Mouse (Mus musculus): Measurements from ENCODE around the gene Lypd6. TPM values are rescaled to one million over a fixed set of nuclear protein-coding genes. Genes with fewer than 3 reads are reported as not detected.

The Lypd6 gene
- polyA plus RNA-seq (2014; fragmentation: Nextera tagmentation; extraction: Ambion mirVana): 8.8 and 11.9 TPM in 2 replicates

DNA sequence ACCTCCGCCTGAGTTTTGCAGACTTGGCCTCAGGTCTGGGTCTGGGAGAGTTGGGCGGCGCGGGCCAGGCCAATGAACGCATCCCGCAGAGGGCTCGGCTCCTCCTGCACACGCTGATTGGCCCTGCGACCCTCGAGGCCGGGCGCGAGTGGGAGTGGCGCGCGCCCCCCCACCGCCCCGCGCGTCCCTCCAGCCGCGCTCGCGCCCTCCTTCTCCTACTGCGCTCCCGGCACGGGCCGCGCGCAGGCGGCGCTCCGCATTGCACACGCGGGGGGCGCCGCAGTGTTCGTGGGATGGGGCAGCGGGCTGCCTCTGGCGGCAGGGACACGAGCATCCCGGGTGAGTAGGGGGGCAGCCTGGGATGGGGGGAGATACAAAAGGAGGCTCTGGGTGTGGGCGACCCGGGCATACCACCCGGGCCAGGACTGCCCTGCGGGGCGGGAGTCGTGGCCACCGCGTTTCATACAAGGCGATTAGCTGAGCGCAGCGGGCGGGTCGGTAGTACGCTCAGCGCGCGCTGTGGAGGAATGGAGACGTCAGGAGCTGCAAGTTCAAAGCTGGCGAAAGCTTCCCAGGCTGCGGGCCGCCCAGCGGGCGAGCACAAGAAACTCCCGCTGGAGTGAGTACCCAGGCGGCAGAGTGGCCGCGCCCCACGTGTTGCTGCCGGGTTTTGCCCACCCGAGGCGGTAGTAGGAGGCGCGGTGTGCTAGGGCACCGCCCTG, at the start of gene Lypd6:
Lypd6 (plus strand) TSS at position 184 of the 722 bp plus-strand sequence.
- Histone ChIP-seq H3K27me3 (replicated peaks; ENCODE audit: control insufficient read depth, insufficient read depth, low read length) (no peaks in the 10 kb centered on the region; the same call in 1 of the 2 replicates), H3K4me3 (ENCODE audit: low read depth, low read length) (peak within 1 kb of the TSS; percentile 64), H3K4me2 (ENCODE audit: low read depth, low read length) (peak within 1 kb of the TSS; percentile 91), H3K9ac (ENCODE audit: low read depth, low read length) (peak within 1 kb of the TSS; percentile 61), H3K4me1 (ENCODE audit: control insufficient read depth, insufficient read depth, low read length) (no peaks in the 10 kb centered on the region), H3K9me3 (ENCODE audit: control insufficient read depth, low read length) (no peaks in the 10 kb centered on the region), H3K36me3 (ENCODE audit: control insufficient read depth, insufficient read depth, low read length) (no peaks in the 10 kb centered on the region), H3K27ac (replicated peaks; ENCODE audit: low read depth, low read length) (0 out of 2 replicates have a peak within 1 kb of the TSS, but pooled peaks have one; percentile 8)
- peak; percentile 99 for ATAC-seq (ENCODE audit: low read depth)
- DNase-seq (ENCODE audit: low spot score): peak; percentile 93
- WGBS: 0% methylated on average over 28 of the region's 76 CpGs

DNA sequence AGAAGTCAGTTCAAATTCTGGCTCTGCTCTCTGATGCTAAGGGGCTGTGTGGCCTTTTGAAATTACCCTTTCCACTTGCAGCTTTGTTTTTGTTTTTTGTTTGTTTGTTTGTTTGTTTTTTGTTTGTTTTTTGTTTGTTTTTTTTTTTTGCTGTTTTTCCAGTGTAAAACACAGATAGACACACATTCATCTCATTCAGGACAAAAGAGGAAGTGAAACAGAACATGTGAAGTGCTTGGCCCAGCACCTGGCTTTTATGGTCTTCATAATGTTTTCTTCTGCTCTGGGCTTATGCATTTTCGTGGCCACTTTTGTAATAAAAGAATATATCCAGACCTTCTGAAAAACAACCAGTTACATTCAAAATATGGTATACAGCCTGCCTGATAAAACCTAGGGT, 46.8 kb upstream of the Lypd6 start:
- Histone ChIP-seq H3K9me3 (ENCODE audit: control insufficient read depth, low read length) (no peaks in the 10 kb centered on the region), H3K9ac (ENCODE audit: low read depth, low read length) (no peak overlapping the region), H3K4me2 (ENCODE audit: low read depth, low read length) (no peak overlapping the region), H3K27me3 (replicated peaks; ENCODE audit: control insufficient read depth, insufficient read depth, low read length) (no peaks in the 10 kb centered on the region), H3K36me3 (ENCODE audit: control insufficient read depth, insufficient read depth, low read length) (no peaks in the 10 kb centered on the region), H3K4me3 (ENCODE audit: low read depth, low read length) (no peak overlapping the region), H3K4me1 (ENCODE audit: control insufficient read depth, insufficient read depth, low read length) (no peaks in the 10 kb centered on the region; the same call in 1 of the 2 replicates), H3K27ac (replicated peaks; ENCODE audit: low read depth, low read length) (no peak overlapping the region)
- WGBS: 82% methylated on average over 1 of the region's 1 CpGs
- ATAC-seq (ENCODE audit: low read depth) (no peak), DNase-seq (ENCODE audit: low spot score) (no peak)

DNA sequence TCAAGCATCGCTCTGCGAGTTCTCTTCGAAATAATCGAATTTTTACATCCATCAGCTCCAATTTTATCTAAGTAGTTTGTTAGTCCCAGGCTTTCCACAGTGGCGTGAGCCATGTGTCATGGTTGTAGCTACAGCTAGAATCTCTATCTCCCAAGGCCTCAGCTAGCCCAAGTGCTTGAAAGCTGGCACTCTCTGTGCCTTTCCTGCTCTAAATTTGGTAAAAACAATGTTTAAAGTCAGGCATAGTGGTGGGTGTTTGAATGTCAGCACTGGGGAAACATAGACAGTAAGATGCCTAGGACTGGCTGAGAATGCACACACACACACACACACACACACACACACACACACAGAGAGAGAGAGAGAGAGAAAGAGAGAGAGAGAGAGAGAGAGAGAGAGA, 40.7 kb upstream of the Lypd6 start:
- Histone ChIP-seq H3K36me3 (ENCODE audit: control insufficient read depth, insufficient read depth, low read length) (no peaks in the 10 kb centered on the region), H3K9me3 (ENCODE audit: control insufficient read depth, low read length) (no peaks in the 10 kb centered on the region), H3K4me1 (ENCODE audit: control insufficient read depth, insufficient read depth, low read length) (no peaks in the 10 kb centered on the region), H3K4me3 (ENCODE audit: low read depth, low read length) (no peak overlapping the region), H3K27ac (replicated peaks; ENCODE audit: low read depth, low read length) (no peak overlapping the region), H3K27me3 (replicated peaks; ENCODE audit: control insufficient read depth, insufficient read depth, low read length) (no peaks in the 10 kb centered on the region), H3K4me2 (ENCODE audit: low read depth, low read length) (no peak overlapping the region), H3K9ac (ENCODE audit: low read depth, low read length) (no peak overlapping the region)
- DNase-seq (ENCODE audit: low spot score) (no peak), ATAC-seq (ENCODE audit: low read depth) (no peak)
- 87% methylated on average over 5 of the region's 5 CpGs for WGBS

DNA sequence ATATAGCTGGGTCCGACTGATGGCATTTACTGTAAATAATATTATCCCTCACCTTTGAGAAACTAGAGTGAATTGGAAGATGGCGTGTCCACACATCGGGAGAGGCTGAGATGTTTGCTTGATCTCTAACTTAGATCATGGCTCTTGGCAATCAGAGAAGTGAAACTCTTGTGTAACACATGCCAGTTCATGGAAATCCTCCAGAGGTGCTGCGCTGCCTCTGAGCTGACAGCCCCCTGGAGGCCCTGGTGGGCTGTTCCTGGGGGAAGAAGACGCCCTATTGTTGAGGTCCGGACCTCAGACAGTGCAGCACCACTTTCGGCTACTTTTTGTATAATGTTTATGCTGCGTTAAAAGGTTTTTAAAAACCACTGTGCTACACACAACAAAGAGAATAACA, 37.3 kb upstream of the Lypd6 start:
- WGBS: 75% methylated on average over 8 of the region's 8 CpGs

DNA sequence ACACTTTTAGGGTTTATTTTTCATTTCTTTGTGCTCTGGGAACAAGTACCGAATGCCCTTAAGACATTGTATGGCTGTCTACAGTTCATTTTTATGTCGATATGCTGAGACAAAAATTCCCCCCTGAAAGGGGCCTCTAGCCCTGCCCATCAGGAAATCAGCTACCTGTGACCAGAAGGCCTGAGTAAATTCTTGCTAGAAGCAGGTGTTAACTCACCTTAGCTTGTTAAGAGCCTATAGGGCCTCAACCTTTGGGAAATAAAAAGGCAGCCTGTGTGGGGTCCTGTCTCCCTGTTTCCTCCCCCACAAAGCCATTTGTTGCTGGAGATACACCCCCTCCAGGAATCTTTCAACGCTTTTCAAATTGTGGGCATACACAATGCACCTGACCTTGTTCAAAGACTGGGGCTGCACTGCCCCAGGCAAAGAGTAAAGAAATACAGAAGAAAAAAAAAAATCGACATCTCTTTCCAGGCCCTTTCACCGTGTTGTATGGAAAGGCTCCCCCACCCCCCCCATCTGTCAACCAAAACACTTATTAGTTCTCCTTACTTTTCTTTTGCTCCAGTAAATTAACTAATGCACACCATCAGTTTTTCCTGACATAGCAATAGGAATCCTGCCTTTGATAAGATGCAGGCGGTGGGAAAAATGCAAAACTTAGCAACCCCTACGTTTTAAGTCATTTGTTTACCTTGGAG, 21.9 kb upstream of the Lypd6 start:
- Histone ChIP-seq H3K4me3 (ENCODE audit: low read depth, low read length) (no peak overlapping the region), H3K4me2 (ENCODE audit: low read depth, low read length) (no peak overlapping the region), H3K4me1 (ENCODE audit: control insufficient read depth, insufficient read depth, low read length) (no peaks in the 10 kb centered on the region), H3K9ac (ENCODE audit: low read depth, low read length) (no peak overlapping the region), H3K9me3 (ENCODE audit: control insufficient read depth, low read length) (no peaks in the 10 kb centered on the region), H3K27me3 (replicated peaks; ENCODE audit: control insufficient read depth, insufficient read depth, low read length) (no peaks in the 10 kb centered on the region), H3K36me3 (ENCODE audit: control insufficient read depth, insufficient read depth, low read length) (no peaks in the 10 kb centered on the region), H3K27ac (replicated peaks; ENCODE audit: low read depth, low read length) (no peak overlapping the region)
- DNase-seq (ENCODE audit: low spot score): no peak
- 37% methylated on average over 7 of the region's 7 CpGs for WGBS
- no peak for ATAC-seq (ENCODE audit: low read depth)

More for the DNA sequence above, 37.3 kb upstream of the Lypd6 start:
- no peaks in the 10 kb centered on the region for H3K9me3 ChIP-seq (ENCODE audit: control insufficient read depth, low read length)
- DNase-seq (ENCODE audit: low spot score) (no peak), ATAC-seq (ENCODE audit: low read depth) (no peak)
- no peaks in the 10 kb centered on the region for H3K36me3 ChIP-seq (ENCODE audit: control insufficient read depth, insufficient read depth, low read length)
- no peak overlapping the region for H3K27ac ChIP-seq (replicated peaks; ENCODE audit: low read depth, low read length)
- H3K4me2 ChIP-seq (ENCODE audit: low read depth, low read length): no peak overlapping the region
- no peak overlapping the region for H3K9ac ChIP-seq (ENCODE audit: low read depth, low read length)
- no peak overlapping the region for H3K4me3 ChIP-seq (ENCODE audit: low read depth, low read length)
- H3K27me3 ChIP-seq (replicated peaks; ENCODE audit: control insufficient read depth, insufficient read depth, low read length): no peaks in the 10 kb centered on the region
- H3K4me1 ChIP-seq (ENCODE audit: control insufficient read depth, insufficient read depth, low read length): no peaks in the 10 kb centered on the region

DNA sequence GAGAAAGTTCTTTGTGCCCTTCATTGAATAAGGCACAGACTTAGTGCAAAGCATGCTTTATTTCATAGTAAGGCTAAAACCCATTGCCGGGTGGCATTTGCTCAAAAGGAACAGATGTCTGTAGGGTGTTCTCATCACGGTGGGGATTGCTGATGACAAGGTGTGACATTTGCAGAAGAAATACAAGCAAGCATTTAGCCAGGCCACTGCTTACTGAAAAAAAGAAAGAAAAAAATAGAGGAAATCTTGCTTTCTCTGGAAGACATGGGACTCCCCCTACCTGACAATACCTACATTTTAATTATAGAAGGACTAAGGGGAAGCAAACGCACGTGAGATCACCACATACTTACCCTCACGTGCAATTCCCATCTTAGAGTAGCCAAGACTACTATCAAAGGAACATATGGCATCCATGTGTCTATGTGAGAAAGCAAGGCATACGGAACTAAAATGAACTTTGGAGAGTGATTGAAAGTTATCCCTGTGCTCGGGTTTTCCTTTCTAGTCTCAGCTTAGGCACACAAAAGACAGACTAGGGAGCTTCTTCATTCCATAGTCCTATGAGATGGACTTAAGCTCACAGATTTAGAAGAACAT, 21.3 kb upstream of the Lypd6 start:
- no peaks in the 10 kb centered on the region for H3K27me3 ChIP-seq (replicated peaks; ENCODE audit: control insufficient read depth, insufficient read depth, low read length)
- H3K27ac ChIP-seq (replicated peaks; ENCODE audit: low read depth, low read length): no peak overlapping the region
- H3K4me2 ChIP-seq (ENCODE audit: low read depth, low read length): no peak overlapping the region
- no peaks in the 10 kb centered on the region for H3K9me3 ChIP-seq (ENCODE audit: control insufficient read depth, low read length)
- no peaks in the 10 kb centered on the region for H3K4me1 ChIP-seq (ENCODE audit: control insufficient read depth, insufficient read depth, low read length)
- WGBS: 31% methylated on average over 7 of the region's 7 CpGs
- no peak overlapping the region for H3K9ac ChIP-seq (ENCODE audit: low read depth, low read length)
- ATAC-seq (ENCODE audit: low read depth) (no peak), DNase-seq (ENCODE audit: low spot score) (no peak)
- no peaks in the 10 kb centered on the region for H3K36me3 ChIP-seq (ENCODE audit: control insufficient read depth, insufficient read depth, low read length)
- H3K4me3 ChIP-seq (ENCODE audit: low read depth, low read length): no peak overlapping the region

DNA sequence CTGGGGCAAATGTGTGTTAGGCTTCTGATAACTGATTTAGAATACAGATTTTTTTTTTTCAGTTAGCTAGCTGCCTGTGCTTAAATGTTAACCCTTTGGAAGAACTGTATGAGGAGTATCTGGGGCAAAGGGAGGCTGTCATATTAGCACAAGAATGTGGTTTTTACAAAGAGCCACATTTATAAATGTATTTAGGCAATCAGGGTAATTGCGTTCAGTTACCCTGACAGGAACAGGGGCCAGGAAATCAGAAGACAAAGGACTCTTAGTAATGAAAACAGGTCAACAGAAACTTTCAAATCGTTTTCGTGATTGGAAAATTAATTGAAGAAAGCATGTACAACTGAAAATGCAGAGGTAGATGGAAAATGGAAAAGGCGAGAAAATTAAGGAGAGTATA, 20.4 kb upstream of the Lypd6 start:
- Histone ChIP-seq H3K4me1 (ENCODE audit: control insufficient read depth, insufficient read depth, low read length) (no peaks in the 10 kb centered on the region), H3K36me3 (ENCODE audit: control insufficient read depth, insufficient read depth, low read length) (no peaks in the 10 kb centered on the region), H3K4me3 (ENCODE audit: low read depth, low read length) (no peak overlapping the region), H3K9me3 (ENCODE audit: control insufficient read depth, low read length) (no peaks in the 10 kb centered on the region), H3K4me2 (ENCODE audit: low read depth, low read length) (no peak overlapping the region), H3K27me3 (replicated peaks; ENCODE audit: control insufficient read depth, insufficient read depth, low read length) (no peaks in the 10 kb centered on the region), H3K27ac (replicated peaks; ENCODE audit: low read depth, low read length) (no peak overlapping the region), H3K9ac (ENCODE audit: low read depth, low read length) (no peak overlapping the region)
- DNase-seq (ENCODE audit: low spot score) (no peak), ATAC-seq (ENCODE audit: low read depth) (no peak)
- 58% methylated on average over 4 of the region's 4 CpGs for WGBS

DNA sequence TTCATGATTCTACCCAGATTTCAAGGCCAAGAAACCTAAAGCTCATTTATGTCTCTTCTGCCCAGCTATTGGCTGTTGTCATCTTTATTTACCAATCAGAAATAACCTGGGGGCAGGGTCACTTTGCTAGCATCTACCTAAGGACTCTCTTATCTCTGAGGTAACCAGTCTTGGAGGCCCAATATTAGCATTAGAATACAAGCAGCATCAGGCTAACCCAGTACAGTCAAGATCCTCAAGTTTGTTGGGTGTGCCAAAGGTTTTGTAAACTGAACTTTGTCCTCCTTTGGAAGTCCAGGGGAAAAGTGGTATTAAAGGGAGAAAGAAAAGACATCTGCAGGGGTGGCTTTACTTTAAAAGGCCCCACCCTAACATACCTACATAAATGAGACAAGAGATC, 17.8 kb upstream of the Lypd6 start:
- ATAC-seq (ENCODE audit: low read depth) (no peak), DNase-seq (ENCODE audit: low spot score) (no peak)
- no peaks in the 10 kb centered on the region for H3K36me3 ChIP-seq (ENCODE audit: control insufficient read depth, insufficient read depth, low read length)
- no peaks in the 10 kb centered on the region for H3K4me1 ChIP-seq (ENCODE audit: control insufficient read depth, insufficient read depth, low read length)
- no peak overlapping the region for H3K4me3 ChIP-seq (ENCODE audit: low read depth, low read length)
- H3K9me3 ChIP-seq (ENCODE audit: control insufficient read depth, low read length): no peaks in the 10 kb centered on the region
- H3K9ac ChIP-seq (ENCODE audit: low read depth, low read length): no peak overlapping the region
- H3K27ac ChIP-seq (replicated peaks; ENCODE audit: low read depth, low read length): no peak overlapping the region
- no peak overlapping the region for H3K4me2 ChIP-seq (ENCODE audit: low read depth, low read length)
- no peaks in the 10 kb centered on the region for H3K27me3 ChIP-seq (replicated peaks; ENCODE audit: control insufficient read depth, insufficient read depth, low read length)
